Mouse (Mus musculus): ENCODE results near the gene Gm20696. TPM values are rescaled to one million over a fixed set of nuclear protein-coding genes. Genes with fewer than 3 reads are reported as not detected.

Gene Gm20696
- polyA plus RNA-seq, 1 experiment, result 3.0 TPM

DNA sequence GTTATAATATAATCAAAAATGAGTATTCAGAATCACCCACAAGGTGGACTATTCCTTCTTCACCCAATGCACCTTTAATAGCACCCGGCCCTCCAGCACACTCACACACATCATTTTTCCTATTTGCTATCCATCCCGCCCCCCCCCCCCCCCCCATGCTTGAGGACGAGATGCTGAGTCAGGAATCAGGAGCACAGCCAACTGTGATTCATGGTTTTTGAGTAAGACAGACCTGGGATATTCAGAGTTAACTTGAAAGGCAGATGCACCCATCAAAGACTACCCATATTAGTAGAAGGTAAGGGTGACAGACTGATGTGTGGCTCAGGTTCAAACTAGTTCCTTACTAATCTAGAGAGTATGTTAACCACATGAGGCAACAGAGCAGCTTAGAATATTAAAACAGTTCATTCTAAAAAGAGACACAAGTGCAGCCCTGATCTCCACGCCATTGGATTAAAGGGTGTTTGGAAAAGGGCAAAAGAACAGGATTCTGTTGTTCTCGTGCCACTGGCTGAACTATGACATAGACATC is 417.0 kb downstream of the Gm20696 start:
- Histone ChIP-seq H3K4me3 (ENCODE audit: insufficient read depth, low read length) (no peak overlapping the region), H3K27ac (ENCODE audit: insufficient read depth, low read length) (no peak overlapping the region), H3K4me1 (ENCODE audit: control insufficient read depth, insufficient read depth, low read length) (no peaks in the 10 kb centered on the region)
- TF ChIP-seq CTCF (IDR thresholded peaks at IDR 0.05; ENCODE audit: extremely low read depth, insufficient read depth, low read length), result no peak

- TF ChIP-seq CTCF (IDR thresholded peaks at IDR 0.05; ENCODE audit: extremely low read depth, insufficient read depth, low read length) (no peak), POLR2A (IDR thresholded peaks at IDR 0.05; ENCODE audit: extremely low read depth, insufficient read depth, low read length) (no peak)
- Histone ChIP-seq H3K27ac (ENCODE audit: insufficient read depth, low read length) (no peak overlapping the region), H3K4me1 (ENCODE audit: control insufficient read depth, insufficient read depth, low read length) (no peaks in the 10 kb centered on the region), H3K4me3 (ENCODE audit: insufficient read depth, low read length) (no peak overlapping the region)
Observed at GRCm38 (mm10) chr6:99248396-99248795, 418.2 kb downstream of the Gm20696 start.

DNA sequence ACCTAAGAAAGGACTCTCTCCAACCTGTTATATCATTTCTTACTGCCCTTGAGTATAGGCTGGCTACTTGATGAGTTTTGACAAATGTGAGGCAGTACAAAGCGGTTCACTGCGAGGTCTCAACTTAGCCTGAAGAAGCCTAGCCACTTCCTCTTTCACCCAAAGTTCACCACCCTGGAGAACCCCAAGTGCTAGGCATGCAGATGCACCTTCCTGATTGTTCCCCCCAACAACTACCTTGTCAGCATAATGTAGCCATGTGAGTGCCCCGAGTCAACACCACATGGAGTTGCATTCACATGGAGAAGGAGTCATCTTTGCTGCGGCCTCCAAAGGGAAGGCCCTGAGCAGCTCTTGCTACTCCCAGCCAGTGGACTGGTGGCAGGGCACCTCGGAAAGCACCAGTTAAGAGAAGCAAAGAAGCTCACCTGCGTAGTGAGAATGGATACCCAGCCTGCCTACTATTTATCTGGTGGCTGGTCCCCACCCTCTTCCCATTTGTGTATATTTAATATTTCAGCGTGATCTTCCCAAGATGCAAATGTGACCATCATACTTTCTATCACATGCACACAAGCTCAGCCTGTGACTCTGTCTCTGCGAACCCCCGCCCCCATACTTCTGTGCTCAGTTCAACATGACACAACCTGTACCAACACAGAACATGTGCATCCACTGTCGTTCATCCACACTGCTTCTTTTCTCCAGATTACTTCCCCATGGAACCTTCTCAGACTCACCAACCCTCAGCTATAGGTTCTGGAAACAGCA is 424.8 kb downstream of the Gm20696 start:
- Histone ChIP-seq H3K4me3 (ENCODE audit: insufficient read depth, low read length) (no peak overlapping the region), H3K4me1 (ENCODE audit: control insufficient read depth, insufficient read depth, low read length) (no peaks in the 10 kb centered on the region), H3K27ac (ENCODE audit: insufficient read depth, low read length) (no peak overlapping the region)
- no peak for TF ChIP-seq POLR2A (IDR thresholded peaks at IDR 0.05; ENCODE audit: extremely low read depth, insufficient read depth, low read length)
- TF ChIP-seq CTCF (IDR thresholded peaks at IDR 0.05; ENCODE audit: extremely low read depth, insufficient read depth, low read length), result no peak

- TF ChIP-seq POLR2A (IDR thresholded peaks at IDR 0.05; ENCODE audit: extremely low read depth, insufficient read depth, low read length) (no peak), CTCF (IDR thresholded peaks at IDR 0.05; ENCODE audit: extremely low read depth, insufficient read depth, low read length) (no peak)
- H3K4me3 ChIP-seq (ENCODE audit: insufficient read depth, low read length), result no peak overlapping the region
- H3K4me1 ChIP-seq (ENCODE audit: control insufficient read depth, insufficient read depth, low read length), result no peaks in the 10 kb centered on the region
- H3K27ac ChIP-seq (ENCODE audit: insufficient read depth, low read length), result no peak overlapping the region
Observed at GRCm38 (mm10) chr6:99240764-99241163, 425.8 kb downstream of the Gm20696 start.

GRCm38 (mm10) chr6:99235588-99235987 is 431.0 kb downstream of the Gm20696 start:
- peaks cover 2% of the 10 kb centered on the region; the same call in 1 of the 2 replicates for H3K4me1 ChIP-seq (ENCODE audit: control insufficient read depth, insufficient read depth, low read length)
- no peak overlapping the region for H3K27ac ChIP-seq (ENCODE audit: insufficient read depth, low read length)
- H3K4me3 ChIP-seq (ENCODE audit: insufficient read depth, low read length), result no peak overlapping the region
- TF ChIP-seq POLR2A (IDR thresholded peaks at IDR 0.05; ENCODE audit: extremely low read depth, insufficient read depth, low read length), result no peak
- TF ChIP-seq CTCF (IDR thresholded peaks at IDR 0.05; ENCODE audit: extremely low read depth, insufficient read depth, low read length), result no peak

- TF ChIP-seq POLR2A (IDR thresholded peaks at IDR 0.05; ENCODE audit: extremely low read depth, insufficient read depth, low read length) (no peak), CTCF (IDR thresholded peaks at IDR 0.05; ENCODE audit: extremely low read depth, insufficient read depth, low read length) (no peak)
- no peak overlapping the region for H3K4me3 ChIP-seq (ENCODE audit: insufficient read depth, low read length)
Observed at GRCm38 (mm10) chr6:99233411-99233810, 433.2 kb downstream of the Gm20696 start.

GRCm38 (mm10) chr6:99228336-99228870 is 438.2 kb downstream of the Gm20696 start:
- Histone ChIP-seq H3K4me3 (ENCODE audit: insufficient read depth, low read length) (no peak overlapping the region), H3K4me1 (ENCODE audit: control insufficient read depth, insufficient read depth, low read length) (no peaks in the 10 kb centered on the region), H3K27ac (ENCODE audit: insufficient read depth, low read length) (no peak overlapping the region)
- TF ChIP-seq POLR2A (IDR thresholded peaks at IDR 0.05; ENCODE audit: extremely low read depth, insufficient read depth, low read length) (no peak), CTCF (IDR thresholded peaks at IDR 0.05; ENCODE audit: extremely low read depth, insufficient read depth, low read length) (no peak)

More at GRCm38 (mm10) chr6:99233411-99233810, 433.2 kb downstream of the Gm20696 start:
- no peak overlapping the region for H3K27ac ChIP-seq (ENCODE audit: insufficient read depth, low read length)
- peaks cover 2% of the 10 kb centered on the region; the same call in 1 of the 2 replicates for H3K4me1 ChIP-seq (ENCODE audit: control insufficient read depth, insufficient read depth, low read length)

GRCm38 (mm10) chr6:99221147-99221546 is 445.4 kb downstream of the Gm20696 start:
- H3K4me1 ChIP-seq (ENCODE audit: control insufficient read depth, insufficient read depth, low read length), result no peaks in the 10 kb centered on the region; the same call in 1 of the 2 replicates
- no peak overlapping the region for H3K4me3 ChIP-seq (ENCODE audit: insufficient read depth, low read length)
- TF ChIP-seq CTCF (IDR thresholded peaks at IDR 0.05; ENCODE audit: extremely low read depth, insufficient read depth, low read length) (no peak), POLR2A (IDR thresholded peaks at IDR 0.05; ENCODE audit: extremely low read depth, insufficient read depth, low read length) (no peak)
- H3K27ac ChIP-seq (ENCODE audit: insufficient read depth, low read length), result no peak overlapping the region

- H3K27ac ChIP-seq (ENCODE audit: insufficient read depth, low read length), result no peak overlapping the region
- no peak overlapping the region for H3K4me3 ChIP-seq (ENCODE audit: insufficient read depth, low read length)
- H3K4me1 ChIP-seq (ENCODE audit: control insufficient read depth, insufficient read depth, low read length), result no peaks in the 10 kb centered on the region; the same call in 1 of the 2 replicates
- TF ChIP-seq CTCF (IDR thresholded peaks at IDR 0.05; ENCODE audit: extremely low read depth, insufficient read depth, low read length) (no peak), POLR2A (IDR thresholded peaks at IDR 0.05; ENCODE audit: extremely low read depth, insufficient read depth, low read length) (no peak)
Observed at GRCm38 (mm10) chr6:99220472-99220871, 446.1 kb downstream of the Gm20696 start.

- H3K27ac ChIP-seq (ENCODE audit: insufficient read depth, low read length), result no peak overlapping the region
- H3K4me3 ChIP-seq (ENCODE audit: insufficient read depth, low read length), result no peak overlapping the region
- H3K4me1 ChIP-seq (ENCODE audit: control insufficient read depth, insufficient read depth, low read length), result no peaks in the 10 kb centered on the region; the same call in 1 of the 2 replicates
- TF ChIP-seq CTCF (IDR thresholded peaks at IDR 0.05; ENCODE audit: extremely low read depth, insufficient read depth, low read length) (no peak), POLR2A (IDR thresholded peaks at IDR 0.05; ENCODE audit: extremely low read depth, insufficient read depth, low read length) (no peak)
Observed at GRCm38 (mm10) chr6:99217846-99218245, 448.8 kb downstream of the Gm20696 start.
